In the genomic region with DNA sequence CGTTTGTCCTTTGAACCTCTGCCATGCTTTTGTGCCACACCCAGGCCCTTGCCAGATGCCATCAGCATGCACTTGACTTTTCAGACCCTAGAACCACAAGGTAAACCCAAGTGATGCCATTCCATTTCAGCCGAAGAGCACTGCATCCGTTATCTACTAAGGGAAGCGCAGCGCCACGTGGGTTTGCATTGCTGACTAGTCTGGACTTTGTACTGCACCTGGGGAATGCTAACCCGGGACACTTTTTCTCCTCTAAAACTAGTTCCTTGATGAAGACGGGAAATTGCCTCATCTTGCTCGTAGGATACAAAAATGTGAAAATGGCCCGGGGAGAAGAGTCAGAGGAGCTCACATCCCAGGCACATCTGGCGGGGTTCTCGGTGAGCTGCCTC, we compare ENCODE assay signal across 27 mouse cellular contexts. TPM values are rescaled to one million over a fixed set of nuclear protein-coding genes. Genes with fewer than 3 reads are reported as not detected.
DNase-seq lines count a peak whose midpoint lies in the region; ATAC-seq and TF ChIP-seq lines count a peak whose summit lies in the region.
"Had no signal": no experiment of that assay in that cellular context is flagged by ENCODE, and none has a peak within 500 bp of the region (broad histone marks: within the 10 kb centered on the region; RNA-seq: fewer than 3 reads in every experiment).

No protein-coding gene starts in this region.

- no peak for TF ChIP-seq EP300 in MEL (IDR thresholded peaks at IDR 0.05; ENCODE audit: low read depth in 1 of 2, low read length in 2 of 2)

- peak overlapping the region; percentile 83 for H3K4me3 ChIP-seq in testis, adult 2 months (ENCODE audit: control insufficient read depth, low read depth, low read length)
- H3K4me3 ChIP-seq in MEL (ENCODE audit: control insufficient read depth in 1 of 2, insufficient read depth in 1 of 2, low read depth in 2 of 2, low read length in 2 of 2): peak overlapping the region; percentile 45 to 51
- H3K4me3 ChIP-seq in intestine, embryonic 16.5 days (ENCODE audit: low read length): no peak overlapping the region
- no peak overlapping the region for H3K4me3 ChIP-seq in forebrain, embryonic 10.5 days
- H3K4me3 ChIP-seq in heart, embryonic 10.5 days: no peak overlapping the region
- H3K4me3 ChIP-seq: embryonic facial prominence, embryonic 12.5 days; embryonic facial prominence, embryonic 15.5 days; forebrain, embryonic 12.5 days; forebrain, embryonic 15.5 days; hindbrain, embryonic 12.5 days; hindbrain, embryonic 15.5 days had no signal

- TF ChIP-seq CTCF in testis, adult 2 months (IDR thresholded peaks at IDR 0.05; ENCODE audit: control insufficient read depth, insufficient read depth, insufficient replicate concordance, low read depth, low read length): no peak
- no peak for TF ChIP-seq CTCF in MEL (IDR thresholded peaks at IDR 0.05 in 2 of 3, conservative IDR thresholded peaks at IDR 0.05 in 1 of 3; ENCODE audit: control insufficient read depth in 1 of 3, insufficient read depth in 1 of 3, low read depth in 2 of 3, low read length in 3 of 3, poor library complexity in 1 of 3, severe bottlenecking in 1 of 3)

- H3K4me2 ChIP-seq in intestine, embryonic 16.5 days (ENCODE audit: low read depth, low read length): no peak overlapping the region
- H3K4me2 ChIP-seq: embryonic facial prominence, embryonic 12.5 days; embryonic facial prominence, embryonic 15.5 days; forebrain, embryonic 12.5 days; forebrain, embryonic 15.5 days; hindbrain, embryonic 12.5 days; hindbrain, embryonic 15.5 days had no signal

- H3K27ac ChIP-seq in testis, adult 2 months (ENCODE audit: control insufficient read depth, insufficient read depth, low read depth, low read length): no peak overlapping the region
- peak overlapping the region; percentile 88 for H3K27ac ChIP-seq in MEL (ENCODE audit: control insufficient read depth, low read depth, low read length)
- no peak overlapping the region for H3K27ac ChIP-seq in intestine, embryonic 16.5 days (ENCODE audit: low read length)
- H3K27ac ChIP-seq in forebrain, embryonic 10.5 days: no peak overlapping the region
- H3K27ac ChIP-seq in heart, embryonic 10.5 days: no peak overlapping the region
- H3K27ac ChIP-seq: embryonic facial prominence, embryonic 12.5 days; embryonic facial prominence, embryonic 15.5 days; forebrain, embryonic 12.5 days; forebrain, embryonic 15.5 days; hindbrain, embryonic 12.5 days; hindbrain, embryonic 15.5 days had no signal

- WGBS in intestine, embryonic 16.5 days: 71% methylated on average over 12 of the region's 12 CpGs
- WGBS in forebrain, embryonic 10.5 days: 92% methylated on average over 12 of the region's 12 CpGs
- WGBS in heart, embryonic 10.5 days: 84% methylated on average over 12 of the region's 12 CpGs

- H3K4me1 ChIP-seq in testis, adult 2 months (ENCODE audit: control insufficient read depth, insufficient read depth, low read length): peaks cover 13% of the 10 kb centered on the region
- peaks cover 0 to 9% of the 10 kb centered on the region in 2 experiments; a peak in 3 of 4 replicates for H3K4me1 ChIP-seq in MEL (ENCODE audit: control insufficient read depth in 1 of 2, insufficient read depth in 2 of 2, low read length in 2 of 2)
- 0 out of 2 replicates have a peak, but pooled peaks cover 3% of the 10 kb centered on the region for H3K4me1 ChIP-seq in intestine, embryonic 16.5 days (ENCODE audit: control insufficient read depth, insufficient read depth, low read length)
- peaks cover 29% of the 10 kb centered on the region for H3K4me1 ChIP-seq in forebrain, embryonic 10.5 days
- no peaks in the 10 kb centered on the region for H3K4me1 ChIP-seq in heart, embryonic 10.5 days
- H3K4me1 ChIP-seq: embryonic facial prominence, embryonic 12.5 days; embryonic facial prominence, embryonic 15.5 days; forebrain, embryonic 12.5 days had no signal

- H3K9ac ChIP-seq in MEL (ENCODE audit: control insufficient read depth, low read depth, low read length, poor library complexity, severe bottlenecking): peak overlapping the region; percentile 68
- H3K9ac ChIP-seq in intestine, embryonic 16.5 days (ENCODE audit: low read depth, low read length): no peak overlapping the region
- H3K9ac ChIP-seq: embryonic facial prominence, embryonic 12.5 days; embryonic facial prominence, embryonic 15.5 days; forebrain, embryonic 12.5 days; forebrain, embryonic 15.5 days; hindbrain, embryonic 12.5 days; hindbrain, embryonic 15.5 days had no signal

- H3K27me3 ChIP-seq in testis, adult 2 months (ENCODE audit: control insufficient read depth, insufficient read depth, low read length): no peaks in the 10 kb centered on the region
- H3K27me3 ChIP-seq in MEL (ENCODE audit: control insufficient read depth in 1 of 2, insufficient read depth in 2 of 2, low read length in 2 of 2): no peaks in the 10 kb centered on the region
- H3K27me3 ChIP-seq in intestine, embryonic 16.5 days (replicated peaks; ENCODE audit: control insufficient read depth, insufficient read depth, low read length): no peaks in the 10 kb centered on the region
- H3K27me3 ChIP-seq in forebrain, embryonic 10.5 days (ENCODE audit: poor library complexity, severe bottlenecking): peaks cover 22% of the 10 kb centered on the region
- no peaks in the 10 kb centered on the region for H3K27me3 ChIP-seq in heart, embryonic 10.5 days (ENCODE audit: insufficient read depth, poor library complexity, severe bottlenecking)
- H3K27me3 ChIP-seq: CH12.LX; embryonic facial prominence, embryonic 12.5 days; embryonic facial prominence, embryonic 15.5 days; forebrain, embryonic 12.5 days; forebrain, embryonic 15.5 days; hindbrain, embryonic 12.5 days; hindbrain, embryonic 15.5 days had no signal

- peaks cover 3% of the 10 kb centered on the region for H3K79me2 ChIP-seq in MEL (ENCODE audit: control insufficient read depth, insufficient read depth, low read length, poor library complexity)

- no peak for TF ChIP-seq RAD21 in MEL (IDR thresholded peaks at IDR 0.05; ENCODE audit: low read depth, low read length)

- H3K36me3 ChIP-seq in testis, adult 2 months (ENCODE audit: control insufficient read depth, insufficient read depth, low read length): no peaks in the 10 kb centered on the region
- peaks cover 0 to 14% of the 10 kb centered on the region in 2 experiments; a peak in 2 of 4 replicates for H3K36me3 ChIP-seq in MEL (ENCODE audit: control insufficient read depth in 1 of 2, insufficient read depth in 2 of 2, low read length in 2 of 2)
- H3K36me3 ChIP-seq in intestine, embryonic 16.5 days (ENCODE audit: control insufficient read depth, insufficient read depth, low read length): no peaks in the 10 kb centered on the region
- H3K36me3 ChIP-seq in forebrain, embryonic 10.5 days (replicated peaks): no peaks in the 10 kb centered on the region
- H3K36me3 ChIP-seq in heart, embryonic 10.5 days: no peaks in the 10 kb centered on the region
- H3K36me3 ChIP-seq: embryonic facial prominence, embryonic 12.5 days; embryonic facial prominence, embryonic 15.5 days; forebrain, embryonic 12.5 days; forebrain, embryonic 15.5 days; G1E; hindbrain, embryonic 12.5 days; hindbrain, embryonic 15.5 days had no signal

- no peak for DNase-seq in testis, postnatal 10 days (ENCODE audit: low spot score)
- no peak for DNase-seq in MEL (ENCODE audit: low read depth, low spot score)
- peak; percentile 60 for DNase-seq in yolk sac, embryonic 10.5 days (ENCODE audit: low spot score)
- DNase-seq in forebrain, embryonic 10.5 days (ENCODE audit: extremely low spot score, low spot score): no peak
- no peak for DNase-seq in heart, embryonic 10.5 days (ENCODE audit: low spot score)
- no peak for DNase-seq in cerebellum, adult 11-12 months
- DNase-seq: adrenal gland, adult 8-10 months; adrenal gland, postnatal 25 days; B cell, adult 2 months; cerebellum, adult 18-20 months; cerebellum, adult 9-11 months; cerebellum, postnatal 25 days; gastrocnemius, postnatal 10 days; gastrocnemius, postnatal 36 days; kidney, adult 11 months; kidney, adult 8-10 months had no signal

- ATAC-seq in intestine, embryonic 16.5 days: peak; percentile 50; the same call in 1 of the 2 replicates
- ATAC-seq: activated CD4-positive, CD25-positive, alpha-beta regulatory T cell, adult 4 months; forebrain, embryonic 15.5 days had no signal

- no peaks in the 10 kb centered on the region for H3K9me3 ChIP-seq in MEL (replicated peaks; ENCODE audit: insufficient read depth, low read length)
- no peaks in the 10 kb centered on the region for H3K9me3 ChIP-seq in intestine, embryonic 16.5 days (ENCODE audit: control insufficient read depth, low read length)
- H3K9me3 ChIP-seq in forebrain, embryonic 10.5 days: no peaks in the 10 kb centered on the region
- no peaks in the 10 kb centered on the region for H3K9me3 ChIP-seq in heart, embryonic 10.5 days
- H3K9me3 ChIP-seq: embryonic facial prominence, embryonic 12.5 days; embryonic facial prominence, embryonic 15.5 days; forebrain, embryonic 12.5 days; forebrain, embryonic 15.5 days; G1E; hindbrain, embryonic 12.5 days; hindbrain, embryonic 15.5 days had no signal

- TF ChIP-seq POLR2A in testis, adult 2 months (IDR thresholded peaks at IDR 0.05; ENCODE audit: control insufficient read depth, low read depth, low read length): no peak
- TF ChIP-seq POLR2A in MEL (IDR thresholded peaks at IDR 0.05; ENCODE audit: control insufficient read depth in 1 of 2, insufficient read depth in 1 of 2, low read depth in 1 of 2, low read length in 2 of 2, poor library complexity in 1 of 2): no peak

TF ChIP-seq in MEL, 35 proteins besides CTCF, POLR2A, EP300 and RAD21 (continues in another document):
- TF ChIP-seq MAZ (IDR thresholded peaks at IDR 0.05; ENCODE audit: low read depth, low read length) (no peak), NRF1 (IDR thresholded peaks at IDR 0.05; ENCODE audit: insufficient read depth, low read depth, low read length, poor library complexity, severe bottlenecking) (no peak)

RNA-seq across cellular contexts. Expression of a gene that starts 38.7 kb away (rescaled TPM):
- polyA plus RNA-seq in testis, adult 2 months (2012; rRNA removed): 25.2 and 26.3 TPM in 2 replicates
- total RNA-seq in MEL (2012; rRNA removed): 10.9 and 14.8 TPM in 2 replicates
- 10 to 100 TPM in 1 of 2 experiments, not detected in 1; 12.6 TPM for polyA plus RNA-seq in MEL (2012; ENCODE audit: insufficient read depth in 1 of 2, insufficient read length in 2 of 2, low read depth in 1 of 2, low replicate concordance in 2 of 2, missing spikeins in 1 of 2)
- 42.3 and 43.1 TPM in 2 replicates for polyA plus RNA-seq in intestine, embryonic 16.5 days (2015; fragmentation: Nextera tagmentation; extraction: Ambion mirVana)
- 36.8 and 37.7 TPM in 2 replicates for polyA plus RNA-seq in forebrain, embryonic 10.5 days (2016; fragmentation: Nextera tagmentation; extraction: Ambion mirVana)
- polyA plus RNA-seq in heart, embryonic 10.5 days (2016; fragmentation: Nextera tagmentation; extraction: Ambion mirVana): 43.6 and 46.3 TPM in 2 replicates

RNA-seq across cellular contexts. Expression of a gene that starts 43.1 kb away (rescaled TPM):
- 3.2 and 3.5 TPM in 2 replicates for polyA plus RNA-seq in testis, adult 2 months (2012; rRNA removed)
- total RNA-seq in MEL (2012; rRNA removed): 11.2 and 13.4 TPM in 2 replicates
- polyA plus RNA-seq in MEL (2012; ENCODE audit: insufficient read depth in 1 of 2, insufficient read length in 2 of 2, low read depth in 1 of 2, low replicate concordance in 2 of 2, missing spikeins in 1 of 2): 10 to 100 TPM in 1 of 2 experiments, not detected in 1; 11.3 TPM
- polyA plus RNA-seq in intestine, embryonic 16.5 days (2015; fragmentation: Nextera tagmentation; extraction: Ambion mirVana): 31.4 and 31.8 TPM in 2 replicates
- 28.4 and 30.6 TPM in 2 replicates for polyA plus RNA-seq in forebrain, embryonic 10.5 days (2016; fragmentation: Nextera tagmentation; extraction: Ambion mirVana)
- 38.9 and 40.7 TPM in 2 replicates for polyA plus RNA-seq in heart, embryonic 10.5 days (2016; fragmentation: Nextera tagmentation; extraction: Ambion mirVana)

Comparison
In these comparisons a context has a peak if more than half of its experiments do, and no peak if none do; other contexts are left out.
1. H3K4me3 ChIP-seq: peak in testis, adult 2 months (single experiment) and MEL (2 of 2); none in intestine, embryonic 16.5 days (single experiment), forebrain, embryonic 10.5 days (single experiment) and heart, embryonic 10.5 days (single experiment).